Mouse (Mus musculus) right cerebral cortex, adult 2 months (tissue): ENCODE measurements around the gene Hist1h2bf.
"Not testable (repeated sequence)": the region's sequence is repeated elsewhere in the genome, so short reads cannot be mapped to it uniquely, and the experiment has no call there.

Experiments
- DNase-seq, 2 experiments: peaks; one replicate each; pipeline ENCODE4 v3.0.0; 2021 to 2022; ENCODE audit warnings: low spot score in 2 of 2

Hist1h2bf gene

DNA sequence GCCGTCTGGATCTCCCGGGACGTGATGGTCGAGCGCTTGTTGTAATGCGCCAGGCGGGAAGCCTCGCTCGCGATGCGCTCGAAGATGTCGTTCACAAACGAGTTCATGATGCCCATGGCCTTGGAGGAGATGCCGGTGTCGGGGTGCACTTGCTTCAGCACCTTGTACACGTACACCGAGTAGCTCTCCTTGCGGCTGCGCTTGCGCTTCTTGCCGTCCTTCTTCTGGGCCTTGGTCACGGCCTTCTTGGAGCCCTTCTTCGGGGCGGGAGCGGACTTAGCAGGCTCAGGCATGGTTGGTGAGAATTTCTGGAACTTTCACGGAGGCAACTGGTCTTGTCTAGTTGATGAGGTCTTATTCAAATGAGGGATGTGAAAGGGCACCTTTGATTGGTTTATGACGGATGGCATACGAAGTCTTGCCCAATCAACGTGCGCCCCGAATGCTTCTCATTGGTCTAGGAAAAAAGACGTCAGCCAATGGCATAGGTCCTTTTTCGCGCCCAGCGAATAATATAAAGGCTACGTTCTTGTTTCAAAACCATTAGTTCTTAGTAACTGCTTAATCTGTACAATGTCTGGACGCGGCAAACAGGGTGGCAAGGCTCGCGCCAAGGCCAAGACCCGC, at the start of gene Hist1h2bf, which contains the start of gene Hist1h2ad:
Gene Hist1h2bf (minus strand): TSS at position 299 of the 627 bp plus-strand sequence.
Gene Hist1h2ad (plus strand): TSS at position 484 of the 627 bp plus-strand sequence.
- DNase-seq: peak; percentile 93 to 96

DNA sequence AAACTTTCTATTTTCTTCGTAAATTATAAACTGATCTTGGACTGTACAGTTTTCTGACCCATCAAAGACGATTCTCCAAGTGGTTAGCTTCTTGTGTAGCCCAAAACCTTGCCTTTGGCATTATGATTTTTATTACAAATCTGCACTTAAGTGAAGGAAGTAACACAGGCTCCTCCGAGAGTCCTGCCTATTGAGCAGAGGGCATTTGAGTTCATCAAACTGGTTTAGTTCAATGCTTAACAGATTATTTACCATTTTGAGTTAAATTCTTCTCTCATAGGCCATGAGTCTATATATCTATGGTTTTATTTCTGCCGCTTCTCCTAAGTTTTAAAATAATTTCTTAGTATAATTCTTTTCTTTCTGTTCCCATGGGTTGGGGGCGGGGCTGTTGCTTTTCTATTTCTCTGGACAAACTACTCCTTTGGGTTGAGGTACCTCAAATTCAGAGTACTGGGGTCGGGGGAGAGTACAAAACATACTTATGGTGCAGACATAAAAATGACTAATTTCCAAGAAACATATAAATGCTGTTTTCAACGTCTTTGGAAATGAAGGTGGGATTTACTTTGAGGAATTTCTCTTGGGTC, 49.0 kb upstream of the Hist1h2bf start:
- DNase-seq: no peak

DNA sequence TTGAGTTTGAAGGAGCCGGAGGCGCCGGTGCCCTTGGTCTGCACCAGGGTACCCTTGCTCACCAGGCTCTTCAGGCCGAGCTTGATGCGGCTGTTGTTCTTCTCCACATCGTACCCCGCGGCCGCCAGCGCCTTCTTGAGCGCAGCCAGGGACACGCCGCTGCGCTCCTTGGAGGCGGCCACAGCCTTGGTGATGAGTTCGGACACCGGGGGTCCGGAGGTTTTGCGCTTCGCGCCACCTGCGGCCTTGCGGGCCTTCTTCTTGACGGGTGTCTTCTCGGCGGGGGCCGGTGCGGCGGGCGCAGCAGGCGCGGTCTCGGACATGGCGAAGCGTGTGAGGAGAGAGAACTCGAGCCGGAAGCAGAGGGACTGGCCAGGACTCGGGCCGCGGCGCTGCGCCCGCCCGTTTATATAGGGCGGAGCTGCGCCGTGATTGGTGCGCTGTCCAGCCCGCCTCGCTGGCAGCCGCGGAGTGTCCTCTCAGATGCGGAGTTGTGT, 48.2 kb upstream of the Hist1h2bf start, which contains the start of gene Hist1h1e:
Gene Hist1h1e (minus strand): TSS at position 384 of the 497 bp plus-strand sequence.
- DNase-seq: peak; percentile 84 to 88

DNA sequence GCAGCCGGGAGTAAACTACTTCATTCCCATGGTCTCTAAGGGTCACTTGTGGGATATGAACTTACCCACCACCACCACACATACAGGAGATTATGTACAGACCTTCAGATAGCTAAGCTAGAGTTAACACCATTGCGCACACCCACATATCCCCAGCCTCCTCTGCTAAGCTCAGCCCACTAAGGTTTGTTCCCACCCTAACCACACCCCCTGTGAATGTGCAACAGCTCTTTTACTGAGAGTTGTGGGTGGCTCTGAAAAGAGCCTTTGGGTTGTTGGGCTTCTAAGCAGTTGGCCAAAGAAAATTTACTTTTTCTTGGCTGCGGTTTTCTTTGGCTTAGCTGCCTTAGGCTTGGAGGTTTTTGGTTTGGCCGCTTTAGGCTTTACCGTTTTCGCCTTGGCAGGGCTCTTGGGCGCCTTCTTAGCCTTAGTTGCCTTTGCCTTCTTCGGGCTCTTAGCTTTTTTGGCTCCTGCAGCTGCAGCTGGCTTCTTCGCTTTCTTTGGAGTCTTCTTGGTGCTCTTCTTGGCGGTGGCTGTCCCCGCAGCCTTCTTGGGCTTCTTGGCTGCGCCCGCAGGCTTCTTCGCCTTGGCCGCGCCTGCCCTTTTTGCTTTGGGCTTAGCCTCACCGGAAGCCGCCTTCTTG, 47.7 kb upstream of the Hist1h2bf start:
- DNase-seq: peak; percentile 67 to 75

DNA sequence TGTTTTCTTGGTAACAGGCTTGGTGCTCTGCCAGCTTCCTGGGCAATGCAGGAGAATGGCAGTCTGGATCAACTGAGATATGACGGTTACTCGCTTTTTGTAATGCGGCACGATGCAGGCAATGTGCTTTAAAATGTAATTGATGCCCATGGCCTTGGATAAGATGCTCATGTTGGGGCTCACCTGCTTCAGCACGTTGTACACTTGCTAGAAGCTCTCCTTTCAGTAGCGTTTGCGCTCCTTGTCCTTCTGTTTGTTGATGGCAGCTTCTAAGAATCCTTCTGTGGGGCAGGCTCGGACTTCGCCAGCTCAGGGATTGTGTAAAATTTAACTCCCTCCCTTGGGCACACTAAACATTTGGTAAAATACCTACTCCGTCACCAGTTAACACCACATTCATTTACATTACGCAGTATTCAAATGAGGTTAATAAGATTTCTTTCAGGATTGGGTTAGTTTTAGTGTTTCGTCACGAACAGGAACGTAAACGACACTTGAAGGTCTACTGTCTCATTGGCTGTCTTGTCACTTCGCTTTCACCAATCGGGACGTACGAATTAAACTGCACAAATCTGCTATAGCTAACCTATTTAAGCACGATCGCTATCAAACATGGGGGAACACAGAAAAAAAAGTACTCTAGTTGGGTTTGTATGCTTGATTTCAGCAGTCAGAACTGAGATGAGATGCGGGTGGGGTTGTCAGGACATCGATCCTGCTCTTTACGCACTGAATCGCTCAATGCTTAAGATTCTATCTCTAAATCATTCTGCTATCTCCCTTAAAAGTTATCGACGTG, 46.9 kb upstream of the Hist1h2bf start, which contains the start of gene Hist1h2be:
Gene Hist1h2be (minus strand): TSS at position 392 of the 799 bp plus-strand sequence.
- peak; percentile 71 to 84 for DNase-seq

DNA sequence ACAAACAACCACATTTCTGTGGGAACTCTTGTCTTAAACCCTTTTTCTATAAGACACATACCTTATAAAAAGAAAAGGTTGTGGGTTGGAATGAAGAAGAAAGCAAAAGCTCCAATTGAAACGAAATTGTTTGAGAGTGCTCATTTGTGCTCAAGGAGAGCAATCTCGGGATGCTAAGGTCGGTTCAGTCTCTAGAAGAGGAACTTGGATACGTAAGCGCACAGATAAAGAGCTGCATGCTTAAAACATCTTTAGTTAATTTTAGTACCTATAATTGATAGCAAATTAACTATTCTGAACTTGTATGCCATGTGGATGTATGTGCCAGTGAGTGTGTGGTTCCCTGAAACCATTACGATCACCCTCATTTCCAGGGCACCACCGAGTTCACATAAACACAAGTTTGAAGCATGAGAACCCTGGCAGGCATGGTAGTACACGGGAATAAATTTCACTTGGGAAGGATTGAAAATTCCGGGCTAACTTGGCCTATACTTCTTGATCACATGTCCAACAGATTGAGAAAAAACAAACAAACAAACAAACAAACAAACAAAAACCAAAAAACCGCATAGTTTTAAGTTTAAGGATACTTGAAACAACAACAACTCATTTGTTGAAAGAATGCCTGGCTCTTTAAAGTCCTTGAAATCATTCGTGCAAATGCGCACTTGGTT, 46.2 kb upstream of the Hist1h2bf start:
- peak in 1 of 2 experiments; percentile 6 for DNase-seq

DNA sequence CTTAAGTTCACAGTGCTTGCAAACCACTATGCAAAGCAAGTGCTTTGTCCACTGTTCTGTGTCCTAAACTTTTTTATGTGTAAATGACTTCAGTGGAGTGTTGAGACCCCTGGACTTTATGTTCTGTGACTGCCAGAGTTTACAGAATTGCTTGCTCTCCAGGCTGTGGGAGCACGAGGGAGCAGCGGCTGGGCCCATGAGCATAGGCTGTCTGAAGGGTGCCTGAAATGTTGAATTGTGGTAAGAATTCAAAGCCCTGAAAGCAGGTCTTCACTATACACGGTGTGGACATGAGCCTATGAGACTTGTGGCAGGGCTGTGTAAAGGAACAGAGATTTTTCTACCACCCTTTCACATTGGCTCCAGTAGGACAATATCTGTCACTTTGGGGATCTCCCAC, 37.6 kb upstream of the Hist1h2bf start:
- DNase-seq: no peak

DNA sequence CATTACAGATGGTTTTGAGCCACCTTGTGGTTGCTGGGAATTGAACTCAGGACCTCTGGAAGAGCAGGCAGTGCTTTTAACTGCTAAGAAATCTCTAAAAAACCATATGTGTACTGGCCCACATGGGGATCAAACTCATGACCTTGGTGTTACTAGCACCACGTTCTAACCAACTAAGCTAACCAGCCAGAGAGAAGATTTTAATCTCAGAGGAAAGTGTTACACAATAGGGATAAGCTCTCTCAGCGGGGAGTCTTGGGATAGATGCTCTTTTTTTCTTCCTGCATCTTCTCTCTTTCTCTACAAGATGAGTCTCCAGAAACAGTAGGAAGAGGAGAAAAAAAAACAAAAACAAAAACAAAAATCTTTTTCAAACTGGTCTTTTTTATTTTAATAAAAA, 36.4 kb upstream of the Hist1h2bf start:
- no peak for DNase-seq

DNA sequence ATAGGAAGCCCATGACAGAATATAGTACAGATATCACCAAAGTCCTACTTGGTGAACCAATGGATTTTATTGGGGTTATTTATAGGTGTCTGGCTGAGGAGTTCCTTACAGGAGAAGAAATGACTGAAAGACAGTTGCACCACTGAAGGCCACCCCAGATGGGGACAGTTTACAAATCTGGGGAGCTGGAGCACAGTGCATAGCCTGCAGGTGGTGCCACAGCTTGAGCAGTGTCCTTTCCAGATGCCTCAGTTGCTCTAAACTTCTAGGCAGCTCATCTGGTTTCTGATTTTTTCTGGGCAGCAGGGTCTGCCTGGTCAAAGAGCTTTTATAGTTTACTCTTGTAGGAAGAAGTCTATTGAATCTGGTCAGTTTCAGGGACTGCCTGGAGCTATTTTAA, 35.8 kb upstream of the Hist1h2bf start:
- DNase-seq: no peak

DNA sequence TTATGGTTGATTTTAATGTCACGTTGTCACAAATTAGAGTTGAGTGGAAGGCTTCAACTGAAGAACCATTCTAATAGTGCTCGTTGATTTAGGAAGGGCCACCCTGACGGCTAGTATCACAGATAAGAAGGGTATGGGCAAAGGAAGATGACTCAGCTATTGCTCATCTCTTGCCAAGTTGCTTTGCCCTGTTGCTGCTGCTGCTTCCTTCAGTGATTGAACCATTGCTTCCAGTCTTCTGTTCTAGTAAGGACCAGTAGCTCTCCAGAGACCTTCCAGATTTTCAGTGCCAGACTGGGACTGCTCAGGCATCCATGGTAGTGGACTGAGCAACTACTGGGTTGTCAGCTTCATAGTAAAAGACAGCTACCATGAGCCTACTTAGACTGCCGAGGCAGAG, 35.2 kb upstream of the Hist1h2bf start:
- DNase-seq: no peak

DNA sequence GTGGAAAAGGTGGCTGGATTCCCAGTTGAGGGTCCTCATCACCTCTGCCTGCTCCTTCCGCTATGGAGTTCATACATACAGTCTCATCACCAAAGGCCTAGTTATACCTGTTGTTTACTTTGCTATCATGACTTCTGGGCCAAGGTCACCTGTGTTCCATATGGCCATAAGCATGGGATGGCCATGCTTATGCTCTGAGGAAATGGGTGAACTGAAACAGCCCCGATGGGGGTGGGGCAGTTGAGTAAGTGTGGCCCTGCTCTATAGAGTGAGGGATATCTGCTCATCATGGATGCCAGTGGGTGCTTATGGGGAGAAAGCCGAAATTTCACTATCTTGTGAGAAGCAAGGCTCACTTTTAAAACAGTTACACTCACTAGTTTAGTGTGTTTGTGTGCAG, 31.1 kb upstream of the Hist1h2bf start:
- DNase-seq: no peak

DNA sequence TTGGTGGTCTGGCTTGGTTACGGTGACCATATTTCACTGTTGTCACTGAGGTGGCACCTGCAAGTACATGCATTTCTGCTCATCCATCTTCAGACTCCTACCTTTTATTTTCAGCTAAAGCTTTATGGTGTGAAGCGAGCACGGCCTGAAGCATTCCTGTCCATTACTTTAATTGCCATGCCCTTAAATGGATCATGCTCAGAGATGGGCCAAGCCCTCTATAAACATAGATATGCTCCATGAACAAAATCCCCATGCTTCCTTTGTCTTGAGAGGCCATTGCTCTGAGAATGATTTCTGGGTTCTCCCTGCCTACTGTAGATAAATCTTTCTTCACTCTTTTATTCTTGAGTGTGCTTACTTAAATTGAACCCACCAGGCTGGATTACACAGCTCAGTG, 30.5 kb upstream of the Hist1h2bf start:
- DNase-seq: no peak

DNA sequence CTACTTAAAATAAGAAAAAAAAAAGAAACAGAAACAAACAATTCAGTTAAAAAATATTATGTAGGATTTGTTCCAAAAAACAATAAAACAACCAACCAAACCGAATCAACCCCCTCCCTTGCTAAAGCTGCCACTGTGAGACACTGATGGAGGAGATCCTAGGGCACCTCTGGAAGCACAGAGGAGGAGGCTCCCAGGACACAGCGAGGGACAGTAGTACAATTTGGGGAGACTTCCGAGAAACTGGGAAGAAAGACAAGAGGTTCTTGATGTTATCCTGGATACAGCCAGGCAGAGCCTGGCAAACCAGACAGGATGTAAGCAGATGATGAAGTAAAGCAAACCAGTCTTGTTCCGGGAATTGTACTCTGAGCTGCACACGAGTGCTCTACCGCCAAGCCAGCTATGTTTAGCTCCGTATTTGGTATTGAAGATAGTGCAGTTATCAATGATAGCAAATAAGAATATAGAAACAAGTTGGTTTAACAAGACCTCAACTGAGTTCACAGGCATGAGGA, 29.2 kb upstream of the Hist1h2bf start:
- no peak for DNase-seq

DNA sequence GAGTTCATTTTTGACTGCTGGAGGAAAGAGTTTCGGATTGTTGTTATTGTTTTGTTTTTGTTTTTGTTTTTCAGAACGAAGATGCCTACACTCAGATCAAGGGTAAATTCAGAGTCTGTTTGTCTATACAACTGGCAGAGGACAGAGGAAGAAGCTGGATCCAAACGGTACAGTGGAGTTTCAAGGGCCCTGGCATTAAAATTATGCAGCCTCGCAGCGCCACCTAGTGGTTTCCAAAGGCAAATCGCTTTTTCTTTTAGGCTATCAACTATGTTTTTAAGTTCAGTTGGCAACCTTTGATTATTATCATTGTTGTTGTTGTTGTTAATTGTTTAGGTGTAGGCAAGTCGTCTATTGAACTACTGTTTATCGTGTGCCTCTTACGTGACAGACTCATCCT, 24.0 kb upstream of the Hist1h2bf start:
- DNase-seq: peak; percentile 65 to 83

DNA sequence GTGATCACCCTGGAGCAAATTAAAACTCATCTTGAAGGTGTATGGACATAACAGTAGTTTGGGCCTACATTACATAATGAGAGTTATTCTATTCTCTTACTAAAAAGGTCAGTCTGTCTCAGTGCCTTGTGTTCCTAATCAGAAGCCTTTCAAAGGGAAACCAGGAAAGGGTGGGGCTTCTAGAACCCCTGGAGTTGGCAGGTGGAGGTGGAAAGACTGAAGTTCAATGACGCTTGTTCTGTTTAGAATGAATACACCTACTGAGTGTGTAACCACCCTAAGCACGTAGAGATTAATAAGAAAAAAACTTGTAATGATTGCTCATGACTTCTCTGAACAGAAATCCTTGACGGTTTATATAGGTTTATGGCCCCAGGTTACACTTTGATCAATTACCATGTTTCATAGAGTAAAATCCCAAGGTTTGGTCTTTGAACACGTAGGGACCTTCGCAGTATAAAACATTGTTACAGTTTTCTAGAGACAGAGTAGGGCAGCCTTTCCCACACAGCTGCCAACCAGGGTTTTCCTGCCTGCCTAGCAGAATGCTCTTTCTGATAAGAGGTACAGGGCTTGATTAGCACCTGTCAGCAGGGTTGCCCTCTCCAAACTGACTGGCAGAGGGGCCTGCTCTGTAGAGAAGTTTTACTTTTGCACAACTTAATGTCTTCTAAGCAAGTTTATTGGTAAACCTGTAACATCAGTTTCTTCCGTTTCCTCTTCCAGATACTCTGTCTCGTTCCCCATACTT, 21.8 kb upstream of the Hist1h2bf start:
- no peak for DNase-seq

DNA sequence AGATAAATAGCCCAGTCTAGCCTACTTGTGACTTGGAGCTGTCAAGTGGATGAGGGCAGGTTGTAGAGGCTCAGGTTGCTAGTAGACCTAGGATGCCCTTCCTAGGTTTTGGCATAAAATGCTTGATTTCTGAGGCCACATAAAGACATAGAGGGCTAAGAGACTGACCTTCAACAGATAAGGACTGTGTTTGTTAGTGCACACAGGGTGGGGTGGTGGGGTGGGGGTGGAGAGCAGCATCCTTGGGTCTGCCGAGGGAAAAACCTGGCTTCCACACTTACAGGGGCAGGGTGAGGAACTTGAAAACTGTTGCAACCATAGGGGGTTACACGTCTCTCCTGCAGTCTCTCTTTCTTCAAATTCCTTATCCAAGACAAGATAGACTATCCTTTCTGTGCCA, 21.2 kb upstream of the Hist1h2bf start:
- DNase-seq: no peak

DNA sequence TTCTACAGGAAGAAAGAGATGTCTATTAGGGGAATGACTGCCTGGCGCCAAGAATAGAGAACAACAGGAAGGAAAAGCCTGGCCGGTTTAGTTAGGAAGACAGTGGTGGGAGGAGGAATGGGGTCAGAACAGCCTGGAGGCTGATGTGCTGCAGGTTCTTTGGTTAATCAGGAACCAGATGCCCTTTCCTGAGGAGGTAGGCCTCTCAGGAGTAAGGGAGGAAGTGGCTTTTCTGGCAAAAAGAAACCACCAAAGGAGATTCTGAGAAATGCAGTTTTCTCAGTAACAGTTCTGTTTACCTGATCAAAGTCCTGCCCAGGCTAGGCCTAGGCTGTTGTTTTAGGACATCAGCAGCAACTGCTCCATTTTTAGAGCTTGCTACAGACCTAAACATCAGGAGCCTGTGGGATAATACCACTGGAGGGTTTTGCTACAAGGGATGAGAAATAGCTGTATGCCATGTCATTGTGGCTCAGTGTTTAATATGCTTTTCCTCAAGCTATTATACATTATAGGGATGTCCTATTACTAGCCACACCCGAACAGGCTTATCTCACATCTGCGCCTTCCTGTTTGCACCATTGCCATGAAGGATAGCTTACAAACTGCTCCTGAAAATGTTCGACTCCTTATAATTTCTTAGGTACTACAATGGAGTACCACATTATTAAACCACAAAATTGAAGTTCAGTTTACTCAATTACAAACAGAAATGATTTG, 19.2 kb upstream of the Hist1h2bf start:
- no peak for DNase-seq

DNA sequence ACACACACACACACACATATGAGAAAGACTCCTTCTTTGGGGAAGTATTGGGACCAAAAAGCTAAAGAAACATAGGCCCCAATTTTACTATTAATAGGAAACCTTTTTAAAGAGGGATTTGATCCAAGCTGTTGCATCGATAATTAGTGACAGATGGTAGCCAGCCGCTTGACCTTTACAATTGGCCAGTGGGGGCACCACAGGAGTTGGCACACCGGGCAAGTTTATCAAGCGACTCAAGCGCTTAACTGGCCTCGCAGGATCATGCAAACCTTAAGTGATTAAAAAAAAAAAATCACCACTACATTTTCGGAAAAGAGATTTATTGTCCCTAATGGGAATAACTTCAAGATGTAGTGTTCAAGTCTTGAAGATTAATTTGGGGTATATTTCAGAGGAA, 18.6 kb upstream of the Hist1h2bf start:
- no peak for DNase-seq

DNA sequence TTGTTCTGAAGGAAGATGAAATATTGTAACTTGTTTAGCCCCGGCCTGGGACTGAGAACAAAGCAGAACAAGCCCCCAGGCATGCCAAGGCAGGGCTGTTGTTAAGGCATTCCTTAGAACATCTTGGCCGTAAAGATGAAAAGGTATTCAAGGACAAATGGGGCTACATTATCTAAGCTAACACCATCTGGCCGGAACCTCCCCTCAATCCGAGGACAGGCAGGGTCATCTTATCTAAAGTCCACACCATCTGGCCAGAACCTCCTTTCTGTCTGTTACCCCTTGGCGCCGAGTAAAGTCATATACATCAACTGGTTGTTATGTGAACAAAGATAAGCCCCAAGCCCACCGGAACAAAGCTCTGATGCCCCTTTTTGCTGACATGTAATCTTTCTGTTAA, 17.9 kb upstream of the Hist1h2bf start:
- not testable (repeated sequence) for DNase-seq

DNA sequence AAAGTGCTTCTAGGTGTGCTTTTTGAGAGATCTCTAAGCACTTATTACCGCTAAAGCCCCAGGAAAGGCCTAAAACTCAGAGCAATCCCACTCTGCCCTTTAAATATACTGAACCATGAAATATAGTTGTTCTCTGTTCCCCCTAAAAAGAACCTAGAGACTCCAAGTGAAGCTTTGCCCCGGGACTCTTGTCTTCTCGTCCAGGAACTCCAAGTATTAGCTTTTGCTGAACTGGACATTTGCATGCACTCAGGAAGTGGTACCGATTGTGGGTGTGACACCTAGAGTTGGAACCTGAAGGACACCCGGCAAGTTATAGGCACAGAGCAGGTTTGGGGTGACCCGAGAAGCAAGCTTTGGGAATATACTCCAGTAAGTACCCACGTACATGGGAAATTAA, 17.2 kb upstream of the Hist1h2bf start:
- no peak for DNase-seq
